Mouse (Mus musculus) embryo, embryonic 11.5 days (tissue): ENCODE results near the gene Gli2.

Experiments used
- DNase-seq: peaks from one replicate; pipeline ENCODE4 v3.0.0-alpha.2; 2012; ENCODE audit warnings: low read depth, low spot score

The Gli2 gene

GRCm38 (mm10) chr1:118941336-118941735 lies 112.1 kb downstream of the Gli2 start:
- no peak for DNase-seq

- DNase-seq, result no peak
Measured at GRCm38 (mm10) chr1:118940269-118940840, 113.1 kb downstream of the Gli2 start.

DNA sequence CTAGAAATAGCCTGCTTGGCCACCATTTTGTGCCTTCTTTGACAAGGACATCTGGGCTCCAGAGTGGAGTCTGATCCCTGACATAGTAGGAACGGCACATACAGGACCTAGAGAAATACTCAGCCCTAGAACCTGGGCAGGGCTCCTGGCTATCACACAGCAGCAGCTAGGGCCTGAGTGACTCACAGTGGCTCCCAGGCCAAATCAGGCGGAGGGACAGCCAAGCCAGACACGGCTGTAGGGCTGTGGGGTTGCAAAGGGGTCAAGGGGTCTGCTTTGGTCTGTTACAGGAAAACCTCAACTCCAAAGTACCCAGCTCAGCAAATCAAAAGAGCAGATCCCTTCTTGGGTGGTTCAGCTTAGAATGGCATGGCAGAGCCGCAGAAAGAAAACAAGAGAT lies 115.2 kb downstream of the Gli2 start:
- DNase-seq, result no peak

DNA sequence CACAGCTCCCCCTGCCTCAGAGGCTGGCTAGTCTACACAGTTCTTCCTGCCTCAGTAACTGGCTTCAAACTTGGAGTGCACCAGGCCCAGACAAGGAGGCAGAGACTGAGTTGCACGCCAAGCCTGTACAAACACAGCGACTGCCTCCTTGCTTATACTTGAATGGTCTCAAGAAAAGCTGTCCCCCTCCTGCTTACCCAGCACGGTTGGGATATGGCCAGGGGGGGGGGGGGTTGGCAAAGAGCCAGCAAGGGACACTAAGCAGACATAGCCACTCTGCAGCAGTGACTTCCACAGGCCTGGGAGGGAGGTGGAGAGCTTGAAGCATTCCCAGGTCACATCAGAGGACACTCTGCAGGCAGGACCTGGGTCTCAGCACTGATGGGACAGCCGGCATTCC lies 117.3 kb downstream of the Gli2 start:
- DNase-seq, result no peak

- DNase-seq, result no peak
Measured at GRCm38 (mm10) chr1:118935518-118935917, 117.9 kb downstream of the Gli2 start.

DNA sequence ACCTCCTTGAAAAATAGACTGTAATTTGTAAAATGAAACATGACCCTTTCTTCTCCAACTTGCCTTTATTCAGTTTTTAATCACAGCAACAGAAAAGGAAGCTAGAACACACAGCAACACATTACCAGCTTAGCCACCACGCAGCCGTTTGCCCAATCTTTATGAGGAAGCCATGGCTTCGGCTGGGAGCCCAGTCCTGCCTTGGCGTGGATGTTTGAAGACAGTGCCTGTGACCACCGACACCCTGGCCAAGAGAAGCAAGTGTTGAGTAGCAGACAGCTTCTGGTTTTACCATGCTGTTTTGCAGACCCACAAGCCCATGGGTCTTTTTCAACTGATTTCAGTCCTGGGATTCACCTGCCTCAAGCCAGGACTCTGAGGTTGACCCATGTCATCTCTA lies 121.3 kb downstream of the Gli2 start:
- DNase-seq, result no peak

GRCm38 (mm10) chr1:118927543-118928354 lies 125.7 kb downstream of the Gli2 start:
- DNase-seq, result no peak

GRCm38 (mm10) chr1:118926556-118926955 lies 126.9 kb downstream of the Gli2 start:
- DNase-seq, result no peak

- DNase-seq, result no peak
Measured at GRCm38 (mm10) chr1:118922189-118922588, 131.2 kb downstream of the Gli2 start.

GRCm38 (mm10) chr1:118917520-118918220 lies 135.7 kb downstream of the Gli2 start:
- DNase-seq, result no peak

DNA sequence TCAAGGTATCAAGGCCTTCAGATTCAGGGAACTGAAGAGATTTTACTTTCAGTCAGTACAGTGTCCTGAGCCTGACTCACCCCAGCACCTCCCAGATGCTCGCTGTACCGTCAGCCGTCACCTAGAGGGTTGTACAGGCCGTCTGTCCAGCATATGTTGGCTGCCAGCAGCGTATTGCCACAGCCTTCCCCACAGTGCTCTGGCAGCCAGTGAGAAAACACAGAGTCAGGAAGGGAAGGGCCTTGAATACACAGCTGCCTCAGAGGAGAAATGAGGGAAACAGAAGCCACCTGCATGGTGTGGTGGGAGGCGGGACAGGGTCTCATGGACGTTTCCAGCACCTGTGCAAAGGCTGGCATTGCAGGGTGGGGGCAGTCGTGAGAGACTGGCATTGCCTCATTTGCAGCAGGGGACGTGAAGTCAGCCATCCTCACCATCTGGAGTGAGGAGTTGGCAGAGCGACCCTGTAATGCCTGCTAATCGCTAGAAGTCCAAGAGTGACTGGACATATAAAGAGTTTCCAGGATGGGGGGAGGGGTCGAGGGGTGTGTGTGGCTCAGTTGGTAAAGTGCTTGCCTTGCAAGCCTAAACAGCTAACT lies 136.8 kb downstream of the Gli2 start:
- DNase-seq, result no peak

- DNase-seq, result no peak
Measured at GRCm38 (mm10) chr1:118913414-118914385, 139.7 kb downstream of the Gli2 start.

DNA sequence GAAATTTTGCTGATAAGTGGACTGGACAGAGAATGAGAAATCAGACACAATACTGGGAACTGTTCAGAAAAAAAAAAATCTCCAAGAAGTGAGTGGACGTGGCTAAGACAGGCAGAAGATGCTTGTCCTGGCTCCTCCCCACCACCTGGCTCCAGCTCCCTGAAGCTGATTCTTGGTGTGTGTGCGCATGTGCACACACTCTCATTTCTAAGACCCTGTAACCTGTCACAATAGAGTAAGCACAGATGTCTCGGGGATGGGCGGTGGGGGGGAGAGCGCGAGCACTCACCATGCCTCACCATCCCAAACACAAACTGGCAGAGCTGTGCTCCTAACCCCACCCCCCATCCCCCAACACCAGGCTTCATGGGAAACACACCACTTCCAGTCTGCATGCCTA lies 140.5 kb downstream of the Gli2 start:
- no peak for DNase-seq

DNA sequence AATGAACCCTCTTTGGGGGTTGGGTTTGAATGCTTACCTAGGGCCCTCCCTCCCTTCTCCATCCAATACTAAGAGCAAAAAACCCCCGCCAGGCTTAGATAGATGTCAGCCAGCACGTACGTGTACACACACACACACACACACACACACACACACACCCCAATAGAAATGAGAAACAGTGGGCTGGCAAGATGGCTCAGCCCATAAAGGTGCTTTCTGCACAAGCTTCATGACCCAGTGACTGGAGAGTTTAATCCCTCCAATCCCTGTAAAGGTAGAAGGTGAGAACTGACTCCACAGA lies 142.0 kb downstream of the Gli2 start:
- no peak for DNase-seq

DNA sequence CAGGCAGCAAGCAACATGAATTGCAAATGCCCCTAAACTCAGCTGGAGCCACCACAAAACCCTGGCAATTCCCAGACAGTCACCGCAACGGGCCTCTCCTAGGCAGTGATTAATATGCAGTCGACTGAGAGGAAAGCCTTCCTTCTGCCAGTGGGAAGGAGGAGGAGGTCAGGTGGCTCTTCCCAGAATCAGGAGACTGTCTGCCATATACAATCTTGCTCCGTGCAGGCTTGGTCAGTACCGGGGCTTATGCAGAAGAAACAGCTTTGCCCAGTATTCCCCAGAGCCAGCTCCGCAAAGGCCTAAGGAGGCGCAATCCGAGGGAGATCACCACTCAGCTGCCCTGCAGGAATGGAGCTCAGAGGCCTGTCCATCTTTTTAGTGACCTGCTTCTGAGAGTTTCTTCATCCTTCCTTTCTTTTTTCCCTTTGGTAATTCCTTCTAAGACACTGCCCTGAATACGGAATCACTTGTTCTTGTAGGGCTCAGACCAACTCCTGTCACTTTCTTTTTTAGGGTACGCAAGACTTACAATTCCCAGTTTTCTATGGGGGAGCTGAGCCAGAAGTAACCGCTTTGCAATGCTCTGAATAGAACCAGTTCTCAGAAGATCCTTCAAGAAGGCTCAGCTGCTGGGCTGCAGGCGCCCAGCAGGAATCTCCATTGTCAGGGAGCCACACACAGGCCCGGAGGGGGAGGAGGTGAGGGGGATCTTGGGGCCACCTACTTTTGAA lies 142.6 kb downstream of the Gli2 start:
- no peak for DNase-seq

DNA sequence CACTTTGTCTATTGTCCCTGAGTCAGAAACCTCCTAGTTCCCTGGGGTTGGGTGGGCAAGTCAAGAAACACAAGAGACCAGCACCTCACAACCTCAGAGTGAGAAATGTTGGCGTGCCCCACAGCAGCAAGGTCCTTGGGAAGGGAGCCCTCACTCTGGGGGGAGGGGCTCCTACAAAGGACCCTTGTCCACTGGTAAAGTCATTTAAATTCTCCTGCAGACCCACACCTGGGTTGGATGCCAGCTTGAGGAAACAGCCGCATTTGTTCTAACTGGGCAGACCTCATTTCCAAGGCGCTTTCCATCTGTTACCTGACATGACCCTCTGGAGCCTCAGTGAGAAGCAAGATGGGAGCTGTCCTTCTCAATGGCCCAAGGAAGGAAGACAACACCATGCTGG lies 144.4 kb downstream of the Gli2 start:
- DNase-seq, result no peak

GRCm38 (mm10) chr1:118907574-118907973 lies 145.8 kb downstream of the Gli2 start:
- DNase-seq, result no peak

GRCm38 (mm10) chr1:118905319-118905718 lies 148.1 kb downstream of the Gli2 start:
- DNase-seq, result no peak

DNA sequence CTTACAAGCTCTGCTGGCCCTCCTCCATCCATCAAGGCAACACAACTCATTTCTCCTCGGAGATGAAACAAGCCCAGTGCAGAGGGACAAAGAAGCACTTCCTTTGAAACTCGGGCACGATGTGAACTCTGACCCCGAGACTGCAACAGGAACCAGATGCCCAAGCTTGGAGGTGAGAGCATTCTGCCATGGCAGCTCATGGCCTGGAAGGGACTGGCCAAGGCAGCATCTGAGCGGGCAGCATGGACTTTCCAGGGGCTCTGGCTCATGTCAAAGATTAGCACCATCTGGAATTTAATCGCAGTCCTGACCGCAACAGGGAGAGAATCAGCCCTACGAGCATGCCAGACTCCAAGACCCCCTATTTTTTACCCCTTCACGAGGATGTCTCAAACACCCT lies 148.5 kb downstream of the Gli2 start:
- DNase-seq, result no peak

GRCm38 (mm10) chr1:118904431-118904830 lies 149.0 kb downstream of the Gli2 start:
- DNase-seq, result no peak

DNA sequence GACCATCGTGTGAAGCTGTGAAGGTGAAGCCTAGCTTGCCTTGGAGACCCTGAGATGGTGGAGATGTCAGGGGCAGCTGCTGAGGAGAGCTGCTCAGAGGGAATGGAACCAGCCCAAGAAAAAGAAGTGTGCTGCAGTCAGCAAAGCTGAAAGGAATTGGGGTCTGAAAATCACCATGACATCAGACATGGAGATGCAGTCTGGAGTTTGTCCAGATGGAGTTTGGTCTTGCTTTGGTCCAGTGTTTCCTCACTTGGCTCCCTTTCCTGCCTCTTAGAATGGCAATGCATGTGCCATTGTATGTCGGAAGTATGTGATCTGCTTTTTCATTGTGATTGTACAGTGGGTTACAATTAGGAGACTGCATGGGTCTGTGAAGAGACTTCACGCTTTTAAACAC lies 149.7 kb downstream of the Gli2 start:
- DNase-seq, result no peak
